Mouse (Mus musculus): Measurements from ENCODE around the gene Qrich2.

GRCm38 (mm10) chr11:116484261-116484660 is 18.2 kb upstream of the Qrich2 start:
- TF ChIP-seq ZC3H11A (IDR thresholded peaks at IDR 0.05; ENCODE audit: borderline replicate concordance, low read depth, low read length) (no peak), MAFK (IDR thresholded peaks at IDR 0.05; ENCODE audit: insufficient read depth, low read depth, low read length) (no peak), CHD2 (IDR thresholded peaks at IDR 0.05; ENCODE audit: low read depth, low read length) (no peak)
